Mouse (Mus musculus): ENCODE results near the gene Bok. TPM values are rescaled to one million over a fixed set of nuclear protein-coding genes. Genes with fewer than 3 reads are reported as not detected.

Gene Bok
- 94.0 and 95.8 TPM in 2 replicates for polyA plus RNA-seq (2021; fragmentation: Nextera tagmentation)
- long read RNA-seq, experiment 1, transcript Bok-201 (5 exons, 1,468 nt): major isoform, 421 of 473 reads
- long read RNA-seq, experiment 1, partial matches to known transcripts: 37 of 473 reads
- long read RNA-seq, experiment 1, other reads (novel, unspliced or antisense): 15 of 473 reads
- long read RNA-seq, experiment 2, transcript Bok-201 (5 exons, 1,468 nt): major isoform, 129 of 177 reads
- long read RNA-seq, experiment 2, partial matches to known transcripts: 38 of 177 reads
- long read RNA-seq, experiment 2, other reads (novel, unspliced or antisense): 10 of 177 reads

DNA sequence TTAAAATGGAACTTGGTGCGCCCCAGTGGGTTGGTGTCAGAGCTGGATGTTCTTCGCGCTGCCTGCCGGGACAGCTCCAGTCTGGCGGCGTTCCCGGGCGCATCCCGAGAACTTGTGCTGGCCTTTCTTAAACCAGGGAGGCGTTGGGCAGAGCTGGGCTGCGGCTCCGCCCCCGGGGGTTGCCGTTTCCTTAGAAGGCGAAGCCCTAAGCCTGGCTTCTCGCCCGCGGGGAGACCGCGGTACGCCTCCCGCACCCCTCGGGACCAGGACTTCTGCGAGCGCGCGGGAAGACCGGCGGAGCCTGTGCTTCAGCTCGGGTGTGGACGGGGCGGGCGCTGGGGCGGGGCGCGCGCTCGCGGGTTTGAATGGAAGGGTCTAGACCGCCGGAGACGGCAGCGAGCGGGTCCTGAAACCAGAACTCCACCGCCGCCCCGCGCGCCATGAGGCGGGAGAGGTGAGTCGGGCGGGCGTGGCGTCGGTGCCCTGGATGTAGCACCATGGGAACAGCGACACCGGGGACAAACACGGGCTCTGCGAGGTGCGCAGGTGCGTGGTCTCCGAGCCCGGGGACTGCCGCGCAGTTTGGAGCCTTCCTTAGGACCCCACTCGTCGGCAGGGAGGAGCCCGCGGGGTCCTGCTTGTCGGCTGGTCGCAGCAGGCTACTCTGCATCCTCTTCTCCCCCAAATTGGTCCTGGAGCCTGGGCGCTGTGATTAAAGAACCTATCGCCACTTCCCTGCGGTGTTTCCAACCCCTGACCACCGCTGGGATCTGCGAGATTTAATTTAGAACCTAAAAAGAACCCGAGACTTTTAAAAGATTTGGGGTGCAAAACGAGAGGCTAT is at the start of gene Bok:
Gene Bok (plus strand): TSS at position 260 of the 844 bp plus-strand sequence.

GRCm38 (mm10) chr1:93658559-93658958 is 26.9 kb upstream of the Bok start, which contains the start of gene Stk25:
Stk25 (minus strand) TSS chr1:93658659.

Other genes starting within 250 kb of the Bok start
- 50.0 and 62.5 TPM in 2 replicates for gene Hdlbp, start 206.8 kb upstream of the Bok start, polyA plus RNA-seq (2021; fragmentation: Nextera tagmentation)
- 3.8 and 3.9 TPM in 2 replicates for gene Farp2, start 173.6 kb upstream of the Bok start, polyA plus RNA-seq (2021; fragmentation: Nextera tagmentation)
- 205 and 327 TPM in 2 replicates for gene Stk25, start 27.0 kb upstream of the Bok start, polyA plus RNA-seq (2021; fragmentation: Nextera tagmentation)
- gene Atg4b, start 65.8 kb downstream of the Bok start, polyA plus RNA-seq (2021; fragmentation: Nextera tagmentation): 29.1 and 43.9 TPM in 2 replicates
- 13.3 and 17.3 TPM in 2 replicates for gene Thap4, start 69.2 kb downstream of the Bok start, polyA plus RNA-seq (2021; fragmentation: Nextera tagmentation)
- 67.2 and 82.9 TPM in 2 replicates for gene Dtymk, start 116.3 kb downstream of the Bok start, polyA plus RNA-seq (2021; fragmentation: Nextera tagmentation)
- 5.3 and 7.7 TPM in 2 replicates for gene Ing5, start 118.3 kb downstream of the Bok start, polyA plus RNA-seq (2021; fragmentation: Nextera tagmentation)
- 5.6 and 6.2 TPM in 2 replicates for gene D2hgdh, start 139.2 kb downstream of the Bok start, polyA plus RNA-seq (2021; fragmentation: Nextera tagmentation)
- gene Gal3st2, start 175.6 kb downstream of the Bok start, polyA plus RNA-seq (2021; fragmentation: Nextera tagmentation): 0.06 TPM in 1 of 2 replicates, not detected in the other
- gene Gal3st2b, start 232.7 kb downstream of the Bok start, polyA plus RNA-seq (2021; fragmentation: Nextera tagmentation): not detected in 2 replicates